In genomic region chr3:135155537-135155956, GRCm38 (mm10) we compare ENCODE assay signal across 10 mouse cellular contexts. TPM values are rescaled to one million over a fixed set of nuclear protein-coding genes. Genes with fewer than 3 reads are reported as not detected.
DNase-seq lines count a peak whose midpoint lies in the region; ATAC-seq and TF ChIP-seq lines count a peak whose summit lies in the region.
"Had no signal": no experiment of that assay in that cellular context is flagged by ENCODE, and none has a peak within 500 bp of the region (broad histone marks: within the 10 kb centered on the region; RNA-seq: fewer than 3 reads in every experiment).

No protein-coding gene starts in this region.

- no peak overlapping the region for H3K27ac ChIP-seq in forebrain, embryonic 14.5 days (ENCODE audit: low read depth, low read length)
- H3K27ac ChIP-seq in forebrain, embryonic 10.5 days: no peak overlapping the region
- H3K27ac ChIP-seq in liver, adult 2 months (replicated peaks; ENCODE audit: insufficient read depth, low read depth, low read length): no peak overlapping the region
- H3K27ac ChIP-seq: midbrain, embryonic 12.5 days had no signal

- no peak overlapping the region for H3K4me3 ChIP-seq in forebrain, embryonic 14.5 days (ENCODE audit: low read depth, low read length)
- no peak overlapping the region for H3K4me3 ChIP-seq in forebrain, embryonic 10.5 days
- no peak overlapping the region for H3K4me3 ChIP-seq in liver, adult 2 months (ENCODE audit: insufficient read depth, low read depth, low read length)
- H3K4me3 ChIP-seq: midbrain, embryonic 12.5 days had no signal

- no peak overlapping the region for H3K9ac ChIP-seq in forebrain, embryonic 14.5 days (ENCODE audit: low read length)
- H3K9ac ChIP-seq in liver, adult 2 months (ENCODE audit: low read depth, low read length): no peak overlapping the region
- H3K9ac ChIP-seq: midbrain, embryonic 12.5 days had no signal

- no peak for TF ChIP-seq CTCF in liver, adult 2 months (IDR thresholded peaks at IDR 0.05; ENCODE audit: low read depth, low read length)

- H3K9me3 ChIP-seq in forebrain, embryonic 14.5 days (replicated peaks; ENCODE audit: control insufficient read depth, low read length): no peaks in the 10 kb centered on the region
- no peaks in the 10 kb centered on the region; the same call in 1 of the 2 replicates for H3K9me3 ChIP-seq in forebrain, embryonic 10.5 days
- H3K9me3 ChIP-seq: midbrain, embryonic 12.5 days had no signal

- H3K36me3 ChIP-seq in forebrain, embryonic 14.5 days (ENCODE audit: control insufficient read depth, insufficient read depth, low read length): no peaks in the 10 kb centered on the region
- no peaks in the 10 kb centered on the region for H3K36me3 ChIP-seq in forebrain, embryonic 10.5 days (replicated peaks)
- no peaks in the 10 kb centered on the region for H3K36me3 ChIP-seq in liver, adult 2 months (ENCODE audit: control insufficient read depth, insufficient read depth, low read length)
- H3K36me3 ChIP-seq: midbrain, embryonic 12.5 days had no signal

- ATAC-seq in forebrain, embryonic 14.5 days: peak; percentile 61; the same call in 1 of the 2 replicates
- ATAC-seq in megakaryocyte, adult 5-6 weeks (ENCODE audit: poor library complexity, severe bottlenecking): no peak

- TF ChIP-seq POLR2A in liver, adult 2 months (IDR thresholded peaks at IDR 0.05; ENCODE audit: extremely low read depth, insufficient read depth, low read length): no peak

- peak; percentile 61 for DNase-seq in forebrain, embryonic 14.5 days (ENCODE audit: low spot score)
- no peak for DNase-seq in forebrain, embryonic 10.5 days (ENCODE audit: extremely low spot score, low spot score)
- peak; percentile 92 for DNase-seq in liver, adult 2 months (ENCODE audit: extremely low read depth, low read depth, low spot score)
- DNase-seq in liver: no peak
- peak; percentile 20 for DNase-seq in fibroblast of lung, adult 2 months (ENCODE audit: low read depth)
- peak; percentile 9 for DNase-seq in lung, postnatal 25 days (ENCODE audit: low spot score)
- DNase-seq in spleen, adult 12 weeks (ENCODE audit: low spot score): no peak

- H3K4me1 ChIP-seq in forebrain, embryonic 14.5 days (ENCODE audit: control insufficient read depth, insufficient read depth, low read length): peaks cover 5% of the 10 kb centered on the region; the same call in 1 of the 2 replicates
- H3K4me1 ChIP-seq in forebrain, embryonic 10.5 days: no peaks in the 10 kb centered on the region
- peaks cover 9% of the 10 kb centered on the region; the same call in 1 of the 2 replicates for H3K4me1 ChIP-seq in liver, adult 2 months (ENCODE audit: control insufficient read depth, insufficient read depth, low read length)
- H3K4me1 ChIP-seq: midbrain, embryonic 12.5 days had no signal

- H3K79me2 ChIP-seq in liver, adult 2 months (ENCODE audit: control insufficient read depth, insufficient read depth, low read length): no peaks in the 10 kb centered on the region

- 43% methylated on average over 4 of the region's 4 CpGs for WGBS in forebrain, embryonic 14.5 days
- WGBS in forebrain, embryonic 10.5 days: 84% methylated on average over 4 of the region's 4 CpGs
- WGBS in liver, adult 2 months: 11% methylated on average over 4 of the region's 4 CpGs

- no peaks in the 10 kb centered on the region for H3K27me3 ChIP-seq in forebrain, embryonic 14.5 days (replicated peaks; ENCODE audit: control insufficient read depth, insufficient read depth, low read length)
- H3K27me3 ChIP-seq in forebrain, embryonic 10.5 days (ENCODE audit: poor library complexity, severe bottlenecking): no peaks in the 10 kb centered on the region
- H3K27me3 ChIP-seq in liver, adult 2 months (ENCODE audit: control insufficient read depth, insufficient read depth, low read length): no peaks in the 10 kb centered on the region
- H3K27me3 ChIP-seq: CH12.LX; midbrain, embryonic 12.5 days had no signal

- no peak overlapping the region for H3K4me2 ChIP-seq in forebrain, embryonic 14.5 days (ENCODE audit: low read length)
- H3K4me2 ChIP-seq: midbrain, embryonic 12.5 days had no signal

RNA-seq across cellular contexts. Expression of gene Cenpe, which starts 56.8 kb away (rescaled TPM):
- 15.2 and 17.7 TPM in 2 replicates for polyA plus RNA-seq in forebrain, embryonic 14.5 days (2014; fragmentation: Nextera tagmentation; extraction: Ambion mirVana)
- 41.9 and 42.1 TPM in 2 replicates for polyA plus RNA-seq in forebrain, embryonic 10.5 days (2016; fragmentation: Nextera tagmentation; extraction: Ambion mirVana)
- 0.18 and 0.60 TPM in 2 replicates for total RNA-seq in liver, adult 2 months (2014; rRNA removed)
- 0.01 and 0.09 TPM in 2 replicates for polyA plus RNA-seq in liver, adult 2 months (2012; rRNA removed)
- total RNA-seq in megakaryocyte, adult 5-6 weeks (2015): 45.5 and 53.2 TPM in 2 replicates
- 82.3 and 85.2 TPM in 2 replicates for total RNA-seq in megakaryocyte, adult 5-6 weeks (2017)

Comparison
In these comparisons a context has a peak if more than half of its experiments do, and no peak if none do; other contexts are left out.
1. DNase-seq: peak in forebrain, embryonic 14.5 days (single experiment), liver, adult 2 months (single experiment), fibroblast of lung, adult 2 months (single experiment) and lung, postnatal 25 days (single experiment); none in forebrain, embryonic 10.5 days (single experiment), liver (single experiment) and spleen, adult 12 weeks (single experiment).
2. RNA of gene Cenpe, which starts 56.8 kb away (polyA plus RNA-seq): 41.9 to 42.1 TPM in forebrain, embryonic 10.5 days and 15.2 to 17.7 TPM in forebrain, embryonic 14.5 days; 0.01 to 0.09 TPM in liver, adult 2 months; every median in the first group is over 10 times any median in the second.